Mouse (Mus musculus) testis, postnatal 14 days (tissue): Measurements from ENCODE around the gene Olfr92.

Experiments used
- DNase-seq: peaks from one replicate; pipeline ENCODE4 v3.0.0; 2021; ENCODE audit warnings: low spot score

Olfr92 gene

DNA sequence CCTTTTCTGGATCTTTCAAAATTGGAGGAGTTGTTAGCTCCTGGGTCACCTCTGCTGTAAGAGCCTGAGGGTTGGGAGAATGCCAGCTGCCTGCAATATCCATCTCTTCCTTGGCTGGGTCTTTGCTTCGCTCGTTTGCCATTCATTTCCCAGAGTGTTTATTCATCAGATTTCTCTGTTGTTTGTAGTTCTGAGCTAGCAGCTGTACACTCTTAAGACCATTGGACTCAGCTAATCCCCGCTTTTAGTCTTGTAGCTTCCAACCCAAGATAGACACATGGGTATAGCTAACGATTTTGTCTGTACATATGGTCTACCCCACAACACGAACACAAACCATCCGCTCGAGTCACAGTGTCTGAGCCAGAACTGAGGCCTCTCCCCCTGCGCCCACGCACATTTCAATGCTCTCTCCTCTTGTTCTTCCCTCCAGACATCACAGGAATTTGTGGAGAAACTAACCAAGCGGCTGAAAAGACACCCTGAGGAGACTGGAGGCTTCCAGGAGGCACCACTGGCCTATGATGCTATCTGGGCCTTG is 57.7 kb downstream of the Olfr92 start:
- DNase-seq = no peak

DNA sequence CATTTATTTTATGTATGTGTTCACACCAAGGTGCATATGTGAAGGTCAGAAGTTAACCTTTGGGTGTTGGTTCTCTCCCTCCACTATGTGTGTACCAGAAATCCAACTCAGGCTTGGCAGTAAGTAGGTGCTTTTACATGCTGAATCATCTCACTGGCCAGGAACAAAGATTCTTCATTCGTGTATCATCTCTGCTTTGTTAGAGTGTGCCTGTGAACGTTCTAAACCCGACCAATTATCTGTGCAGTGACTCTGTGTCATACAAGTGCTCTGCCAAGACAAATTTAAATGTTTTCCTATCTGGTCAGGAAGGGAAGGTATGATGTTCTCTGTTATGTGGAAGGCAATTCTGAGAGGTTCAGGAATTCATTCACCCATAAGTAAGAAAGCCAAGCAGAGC is 58.5 kb downstream of the Olfr92 start:
- no peak for DNase-seq
